Mouse (Mus musculus) CH12.LX (cell line): ENCODE results near the gene Ogg1. TPM values are rescaled to one million over a fixed set of nuclear protein-coding genes. Genes with fewer than 3 reads are reported as not detected.

Experiments
- DNase-seq: peaks from one replicate; pipeline ENCODE4 v3.0.0-alpha.2; 2013; ENCODE audit errors: extremely low read depth
- H3K27ac ChIP-seq: 2 replicates; pipeline ENCODE4 v1.5.1; 2012; ENCODE audit warnings: low read depth, mild to moderate bottlenecking, control low read depth, moderate library complexity; ENCODE audit not compliant: insufficient read depth
- H3K27me3 ChIP-seq: replicated peaks from 2 replicates; pipeline ENCODE3; 2012; ENCODE audit warnings: inconsistent platforms
- H3K36me3 ChIP-seq, 2 experiments: replicated peaks in 1 of 2; 2 replicates each; pipeline versions ENCODE3 to v1.6.1; 2012; ENCODE audit warnings: inconsistent platforms in 1 of 2, low read length in 1 of 2, mild to moderate bottlenecking in 1 of 2, mixed read lengths in 1 of 2, moderate library complexity in 1 of 2; ENCODE audit not compliant: control insufficient read depth in 1 of 2, insufficient read depth in 1 of 2
- H3K4me1 ChIP-seq, 2 experiments: 2 replicates each; pipeline ENCODE4 v1.6.1; 2012; ENCODE audit warnings: inconsistent platforms in 1 of 2, moderate library complexity in 1 of 2; ENCODE audit not compliant: insufficient read depth in 2 of 2, control insufficient read depth in 1 of 2
- H3K4me2 ChIP-seq: 2 replicates; pipeline ENCODE4 v1.6.1; 2012; ENCODE audit warnings: low read depth, mild to moderate bottlenecking, control low read depth; ENCODE audit not compliant: poor library complexity, insufficient read depth, severe bottlenecking
- H3K4me3 ChIP-seq, 3 experiments: fragments of 150-350 bp in 1 of 3; sonication (generic) in 1 of 3; replicated peaks in 1 of 3; 2 replicates each; pipeline versions ENCODE3 to v1.5.1; 2011 to 2012; ENCODE audit warnings: low read depth in 2 of 3, low read length in 2 of 3, mild to moderate bottlenecking in 2 of 3, moderate library complexity in 2 of 3, control low read depth in 1 of 3, improper control_type of control experiment in 1 of 3, inconsistent platforms in 1 of 3, mixed read lengths in 1 of 3; ENCODE audit not compliant: poor library complexity in 1 of 3
- H3K79me2 ChIP-seq: replicated peaks from 2 replicates; pipeline ENCODE4 v1.6.1; 2012; ENCODE audit warnings: mild to moderate bottlenecking, moderate library complexity; ENCODE audit not compliant: control insufficient read depth, poor library complexity, insufficient read depth, severe bottlenecking; ENCODE audit errors: extremely low read depth
- H3K9ac ChIP-seq: 2 replicates; pipeline ENCODE4 v1.6.1; 2012; ENCODE audit warnings: low read depth, mild to moderate bottlenecking, control low read depth, moderate library complexity; ENCODE audit not compliant: insufficient read depth
- H3K9me3 ChIP-seq: replicated peaks from 2 replicates; pipeline ENCODE3; 2012; ENCODE audit warnings: low read length, inconsistent platforms, mixed read lengths
- BHLHE40 ChIP-seq: IDR thresholded peaks from 2 replicates; pipeline ENCODE4 v1.6.1; 2011; ENCODE audit warnings: mild to moderate bottlenecking, low read depth, low read length, improper control_type of control experiment
- CHD1 ChIP-seq: IDR thresholded peaks from 2 replicates; pipeline ENCODE4 v1.6.1; 2012; ENCODE audit warnings: low read depth, low read length, improper control_type of control experiment, inconsistent platforms
- CTCF ChIP-seq, 2 experiments: IDR thresholded peaks in 1 of 2; conservative IDR thresholded peaks in 1 of 2; 2 replicates each; pipeline ENCODE4 v1.5.1; 2011 to 2012; ENCODE audit warnings: low read depth in 2 of 2, low read length in 2 of 2, improper control_type of control experiment in 1 of 2, inconsistent platforms in 1 of 2, mild to moderate bottlenecking in 1 of 2, moderate library complexity in 1 of 2
- E2F4 ChIP-seq: IDR thresholded peaks from 2 replicates; pipeline ENCODE4 v1.6.1; 2011; ENCODE audit warnings: low read depth, low read length, improper control_type of control experiment; ENCODE audit not compliant: insufficient replicate concordance
- ELF1 ChIP-seq: IDR thresholded peaks from 2 replicates; pipeline ENCODE4 v1.6.1; 2014; ENCODE audit warnings: low read depth, mild to moderate bottlenecking, inconsistent platforms, low read length, improper control_type of control experiment
- ETS1 ChIP-seq: conservative IDR thresholded peaks from 2 replicates; pipeline ENCODE4 v1.6.1; 2012; ENCODE audit warnings: low read depth, mild to moderate bottlenecking, inconsistent platforms, low read length, improper control_type of control experiment, moderate library complexity
- GABPA ChIP-seq: IDR thresholded peaks from 2 replicates; pipeline ENCODE4 v1.6.1; 2012; ENCODE audit warnings: low read depth, low read length, improper control_type of control experiment, inconsistent platforms; ENCODE audit not compliant: insufficient replicate concordance
- IRF4 ChIP-seq: IDR thresholded peaks from 2 replicates; pipeline ENCODE4 v1.6.1; 2014; ENCODE audit warnings: low read depth, mild to moderate bottlenecking, inconsistent platforms, low read length, improper control_type of control experiment
- JUN ChIP-seq: IDR thresholded peaks from 2 replicates; pipeline ENCODE4 v1.6.1; 2011; ENCODE audit warnings: low read depth, mild to moderate bottlenecking, low read length, improper control_type of control experiment, moderate library complexity; ENCODE audit not compliant: insufficient read depth
- KAT2A ChIP-seq: IDR thresholded peaks from 2 replicates; pipeline ENCODE4 v1.6.1; 2012; ENCODE audit warnings: low read length, improper control_type of control experiment, inconsistent platforms; ENCODE audit not compliant: insufficient replicate concordance
- MAFK ChIP-seq: IDR thresholded peaks from 2 replicates; pipeline ENCODE4 v1.6.1; 2011; ENCODE audit warnings: low read length, improper control_type of control experiment; ENCODE audit not compliant: insufficient replicate concordance
- MAX ChIP-seq: IDR thresholded peaks from 2 replicates; pipeline ENCODE4 v1.6.1; 2011; ENCODE audit warnings: low read length, improper control_type of control experiment
- MEF2A ChIP-seq: IDR thresholded peaks from 2 replicates; pipeline ENCODE4 v1.6.1; 2014; ENCODE audit warnings: low read depth, mild to moderate bottlenecking, inconsistent platforms, low read length, improper control_type of control experiment, borderline replicate concordance
- MXI1 ChIP-seq: IDR thresholded peaks from 2 replicates; pipeline ENCODE4 v1.6.1; 2011; ENCODE audit warnings: mild to moderate bottlenecking, low read depth, low read length, improper control_type of control experiment
- MYC ChIP-seq: IDR thresholded peaks from 2 replicates; pipeline ENCODE4 v1.6.1; 2011; ENCODE audit warnings: low read depth, mild to moderate bottlenecking, improper control_type of control experiment, low read length
- NELFE ChIP-seq: IDR thresholded peaks from 2 replicates; pipeline ENCODE4 v1.6.1; 2011; ENCODE audit warnings: low read depth, low read length, improper control_type of control experiment
- POLR2AphosphoS2 ChIP-seq: IDR thresholded peaks from 2 replicates; pipeline ENCODE4 v1.6.1; 2011; ENCODE audit warnings: low read depth, low read length, improper control_type of control experiment
- RCOR1 ChIP-seq: conservative IDR thresholded peaks from 2 replicates; pipeline ENCODE4 v1.6.1; 2012; ENCODE audit warnings: low read depth, mild to moderate bottlenecking, inconsistent platforms, low read length, improper control_type of control experiment
- SMC3 ChIP-seq: IDR thresholded peaks from 2 replicates; pipeline ENCODE4 v1.6.1; 2011; ENCODE audit warnings: low read depth, low read length, improper control_type of control experiment
- TBP ChIP-seq: conservative IDR thresholded peaks from 2 replicates; pipeline ENCODE4 v1.6.1; 2011; ENCODE audit warnings: low read depth, low read length, improper control_type of control experiment
- TCF12 ChIP-seq: IDR thresholded peaks from 2 replicates; pipeline ENCODE4 v1.6.1; 2014; ENCODE audit warnings: low read depth, mild to moderate bottlenecking, inconsistent platforms, low read length, improper control_type of control experiment
- ZKSCAN1 ChIP-seq: IDR thresholded peaks from 2 replicates; pipeline ENCODE4 v1.6.1; 2012; ENCODE audit warnings: low read depth, inconsistent platforms, low read length, improper control_type of control experiment, borderline replicate concordance
- ZMIZ1 ChIP-seq: IDR thresholded peaks from 2 replicates; pipeline ENCODE4 v1.6.1; 2012; ENCODE audit warnings: low read depth, mild to moderate bottlenecking, inconsistent platforms, low read length, improper control_type of control experiment
- ZNF384 ChIP-seq: IDR thresholded peaks from 2 replicates; pipeline ENCODE4 v1.6.1; 2012; ENCODE audit warnings: low read depth, low read length, improper control_type of control experiment, inconsistent platforms
- dilution Hi-C: fragments of 300-500 bp; cut with MboI; formaldehyde crosslinking; loops from 2 replicates; pipeline ENCODE4 v1.14.3; 2020; ENCODE audit warnings: low sequenced_read_pairs; ENCODE audit not compliant: extremely low pct_unique_long_range_greater_than_20kb, extremely low pct_ligation_motif_present
- in situ Hi-C: fragments of 300-500 bp; cut with MboI; formaldehyde crosslinking; loops from 3 replicates; pipeline ENCODE4 v1.14.3; 2019; ENCODE audit warnings: low sequenced_read_pairs, low pct_ligation_motif_present, low pct_unique_long_range_greater_than_20kb, mixed read lengths
- polyA plus RNA-seq: library from polyadenylated mRNA; unstranded; fragments of >175 nt; gene quantifications from 2 replicates; pipeline ENCODE4 v1.2.1, GENCODE M21; 2012; ENCODE audit warnings: low read depth; ENCODE audit not compliant: insufficient read length
- total RNA-seq, 2 experiments: library from RNA; depleted of rRNA; stranded (reverse); fragments of 300-350 nt in 1 of 2; fragments of >200 nt in 1 of 2; gene quantifications; 2 replicates each; pipeline ENCODE4 v1.2.3; 2012 to 2014

Ogg1 gene
- total and polyA plus RNA-seq, 3 experiments: 13.8 to 20.1 (median 14.5) TPM

DNA sequence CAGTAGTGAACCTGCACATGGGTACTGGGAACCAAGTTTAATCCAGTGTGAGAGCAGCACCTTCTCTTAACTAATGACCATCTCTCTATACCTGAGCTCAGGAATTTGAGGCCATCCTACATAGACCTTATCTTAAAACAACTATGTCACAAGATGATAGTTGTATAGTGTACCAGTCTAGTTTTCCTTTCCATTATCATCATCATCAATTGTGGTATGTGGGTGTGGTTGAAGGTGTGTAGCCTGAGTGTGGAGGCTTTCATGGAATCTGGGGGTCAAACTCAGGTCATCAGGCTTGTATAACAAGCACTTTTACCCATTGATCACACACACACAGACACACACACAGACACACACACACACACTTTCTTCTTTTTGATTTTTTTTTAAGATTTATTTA lies 23.8 kb downstream of the Ogg1 start:
- no peak overlapping the region for H3K9ac ChIP-seq
- in situ Hi-C loops: no loop called here
- H3K27ac ChIP-seq: no peak overlapping the region
- no peaks in the 10 kb centered on the region for H3K79me2 ChIP-seq
- H3K27me3 ChIP-seq: no peaks in the 10 kb centered on the region
- no peak overlapping the region for H3K4me3 ChIP-seq
- no peaks in the 10 kb centered on the region for H3K36me3 ChIP-seq
- peaks cover 2% of the 10 kb centered on the region for H3K9me3 ChIP-seq
- H3K4me1 ChIP-seq: 0 out of 4 replicates have a peak, but pooled peaks cover 0 to 2% of the 10 kb centered on the region in 2 experiments
- DNase-seq: no peak
- TF ChIP-seq SMC3 (no peak), GABPA (no peak), CHD1 (no peak), CTCF (conservative IDR thresholded peaks at IDR 0.05 in 1 of 2, IDR thresholded peaks at IDR 0.05 in 1 of 2; ENCODE audit: low read depth in 2 of 2, low read length in 2 of 2) (no peak), ZMIZ1 (no peak), POLR2AphosphoS2 (no peak), JUN (no peak), ETS1 (no peak), MXI1 (no peak), ZNF384 (no peak), ZKSCAN1 (no peak), IRF4 (no peak), ELF1 (no peak), KAT2A (no peak), MAX (no peak), TCF12 (no peak), BHLHE40 (no peak)
- dilution Hi-C loops: no loop called here
- H3K4me2 ChIP-seq: no peak overlapping the region

DNA sequence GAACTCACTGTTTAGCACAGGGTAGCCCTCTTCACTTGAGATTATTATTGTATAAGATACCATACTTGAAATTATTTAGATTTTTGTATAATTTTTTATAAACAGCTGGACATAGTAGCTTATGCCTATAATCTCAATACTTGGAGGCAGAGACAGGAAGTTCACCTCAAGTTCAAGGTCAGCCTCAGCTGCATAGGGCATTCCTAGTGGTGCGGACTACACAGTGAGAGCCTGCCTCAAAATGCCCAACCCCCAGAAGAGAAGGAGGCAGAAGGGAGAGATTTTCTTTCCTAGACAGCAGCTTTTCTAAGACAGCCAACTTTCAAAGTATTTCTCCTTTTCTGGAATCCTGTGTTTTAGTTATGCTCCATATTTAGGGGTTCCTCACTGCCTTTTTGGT lies 24.4 kb downstream of the Ogg1 start:
- dilution Hi-C loops: no loop called here
- Histone ChIP-seq H3K79me2 (no peaks in the 10 kb centered on the region), H3K4me3 (no peak overlapping the region), H3K4me1 (0 out of 4 replicates have a peak, but pooled peaks cover 0 to 2% of the 10 kb centered on the region in 2 experiments), H3K27ac (no peak overlapping the region), H3K9me3 (peaks cover 2% of the 10 kb centered on the region), H3K36me3 (no peaks in the 10 kb centered on the region), H3K27me3 (no peaks in the 10 kb centered on the region), H3K4me2 (no peak overlapping the region), H3K9ac (no peak overlapping the region)
- TF ChIP-seq MXI1 (no peak), NELFE (no peak), IRF4 (no peak), CHD1 (no peak), TBP (no peak), RCOR1 (no peak), MEF2A (no peak), MYC (no peak), MAFK (no peak), E2F4 (no peak), ELF1 (no peak)
- in situ Hi-C loops: no loop called here
- no peak for DNase-seq
